Mouse (Mus musculus) forebrain, embryonic 14.5 days (tissue): ENCODE measurements at regions not wholly inside any gene's neighbourhood (a gene's known extent, or its start where the extent isn't known, plus 50 kb on each side); places are given as distances from the start of the nearest gene placed in this dataset.

ENCODE experiments used
- ATAC-seq: fragments of 200-750 bp; cut with Nextera tagmentation; 2 replicates; pipeline ENCODE4 v1.8.0; 2017; ENCODE audit warnings: mild to moderate bottlenecking, moderate library complexity
- DNase-seq: peaks from one replicate; pipeline ENCODE4 v3.0.0-alpha.2; 2015; ENCODE audit warnings: low spot score
- H3K27ac ChIP-seq: fragments of 300-500 bp; sonication (generic); 2 replicates; pipeline ENCODE4 v1.5.1; 2014; ENCODE audit warnings: low read depth, mild to moderate bottlenecking, control low read depth, low read length, moderate library complexity
- H3K27me3 ChIP-seq: fragments of 300-500 bp; sonication (generic); replicated peaks from 2 replicates; pipeline ENCODE4 v1.6.1; 2014; ENCODE audit warnings: low read length, control low read depth, mixed read lengths; ENCODE audit not compliant: control insufficient read depth, insufficient read depth
- H3K36me3 ChIP-seq: fragments of 300-500 bp; sonication (generic); 2 replicates; pipeline ENCODE4 v1.6.1; 2014; ENCODE audit warnings: low read length, control low read depth; ENCODE audit not compliant: control insufficient read depth, insufficient read depth
- H3K4me1 ChIP-seq: fragments of 300-500 bp; sonication (generic); 2 replicates; pipeline ENCODE4 v1.6.1; 2014; ENCODE audit warnings: antibody characterized with exemption, low read length, control low read depth; ENCODE audit not compliant: control insufficient read depth, insufficient read depth
- H3K4me2 ChIP-seq: fragments of 300-500 bp; sonication (generic); 2 replicates; pipeline ENCODE4 v1.6.1; 2014; ENCODE audit warnings: mild to moderate bottlenecking, control low read depth, low read length
- H3K4me3 ChIP-seq: fragments of 300-500 bp; sonication (generic); 2 replicates; pipeline ENCODE4 v1.5.1; 2014; ENCODE audit warnings: low read depth, low read length, control low read depth
- H3K9ac ChIP-seq: fragments of 300-500 bp; sonication (generic); 2 replicates; pipeline ENCODE4 v1.6.1; 2014; ENCODE audit warnings: mild to moderate bottlenecking, low read length, control low read depth, moderate library complexity
- H3K9me3 ChIP-seq: fragments of 300-500 bp; sonication (generic); replicated peaks from 2 replicates; pipeline ENCODE4 v1.6.1; 2016; ENCODE audit warnings: low read length, control low read depth, mixed read lengths; ENCODE audit not compliant: control insufficient read depth
- WGBS: fragments of 180-500 bp; shearing (Covaris S2); extraction: QIAGEN DNeasy Blood & Tissue Kit; methylation state at CpG from one replicate; pipeline ENCODE4 v1.1.7; 2014; 5-methylcytosine and 5-hydroxymethylcytosine counted together

DNA sequence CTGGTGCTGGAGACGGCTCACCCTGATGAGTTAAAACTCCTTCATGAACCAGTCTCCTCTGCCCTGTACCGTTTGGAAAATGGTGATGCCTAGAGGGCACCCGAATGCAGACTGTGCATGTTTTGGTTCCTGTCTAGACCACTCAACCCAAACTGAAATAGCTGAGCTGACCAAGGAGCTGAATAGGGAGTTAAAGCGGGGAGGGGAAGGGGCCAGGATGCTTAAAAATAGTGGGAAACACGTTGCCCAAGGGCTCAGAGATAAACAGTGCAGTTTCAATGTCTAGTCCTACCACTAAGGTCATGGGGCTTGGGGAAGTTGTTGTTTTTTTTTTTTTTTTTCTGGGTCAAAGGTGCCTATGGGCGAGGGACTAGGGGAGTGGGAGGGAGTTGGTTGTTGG lies 348.8 kb upstream of the Sall1 start:
- Histone ChIP-seq H3K9me3 (no peaks in the 10 kb centered on the region), H3K36me3 (no peaks in the 10 kb centered on the region), H3K4me2 (no peak overlapping the region), H3K27ac (no peak overlapping the region), H3K4me3 (no peak overlapping the region), H3K27me3 (no peaks in the 10 kb centered on the region), H3K4me1 (peaks cover 10% of the 10 kb centered on the region; the same call in 1 of the 2 replicates), H3K9ac (no peak overlapping the region)
- WGBS = 80% methylated on average over 6 of the region's 6 CpGs
- no peak for ATAC-seq
- DNase-seq = no peak

GRCm38 (mm10) chr8:89388761-89389160 lies 344.8 kb upstream of the Sall1 start:
- H3K27ac ChIP-seq = no peak overlapping the region
- H3K9me3 ChIP-seq = no peaks in the 10 kb centered on the region
- no peaks in the 10 kb centered on the region for H3K36me3 ChIP-seq
- no peak overlapping the region for H3K4me2 ChIP-seq
- WGBS = 25% methylated on average over 6 of the region's 6 CpGs
- H3K9ac ChIP-seq = no peak overlapping the region
- no peak for DNase-seq
- no peaks in the 10 kb centered on the region for H3K27me3 ChIP-seq
- no peak overlapping the region for H3K4me3 ChIP-seq
- no peak for ATAC-seq
- H3K4me1 ChIP-seq = peaks cover 17% of the 10 kb centered on the region; the same call in 1 of the 2 replicates

DNA sequence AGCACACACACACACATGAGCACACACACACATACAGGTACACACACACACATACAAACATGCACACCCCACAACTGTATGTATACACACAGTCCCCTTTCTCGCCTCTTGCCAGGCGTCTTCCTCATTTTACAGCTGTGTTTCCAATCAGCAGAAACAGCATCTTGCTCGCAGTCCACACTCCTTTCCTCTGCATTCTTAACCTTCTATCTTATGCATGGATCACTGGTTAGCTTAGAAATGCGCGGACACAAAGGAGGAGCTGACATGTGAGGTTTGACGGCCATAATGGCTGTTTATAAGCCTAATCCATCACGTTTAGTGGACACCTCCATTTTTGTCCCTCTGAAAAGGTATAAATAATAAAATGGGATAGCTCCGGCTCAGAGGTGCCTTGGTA lies 343.3 kb upstream of the Sall1 start:
- 10% methylated on average over 8 of the region's 8 CpGs for WGBS
- Histone ChIP-seq H3K4me1 (peaks cover 21% of the 10 kb centered on the region; the same call in 1 of the 2 replicates), H3K9me3 (no peaks in the 10 kb centered on the region), H3K4me2 (0 out of 2 replicates have a peak overlapping the region, but pooled peaks have one; percentile 7), H3K27ac (no peak overlapping the region), H3K9ac (no peak overlapping the region), H3K4me3 (no peak overlapping the region), H3K36me3 (no peaks in the 10 kb centered on the region), H3K27me3 (no peaks in the 10 kb centered on the region)
- DNase-seq (peak; percentile 32), ATAC-seq (peak; percentile 34; the same call in 1 of the 2 replicates)

GRCm38 (mm10) chr8:89385028-89385427 lies 341.1 kb upstream of the Sall1 start:
- peaks cover 21% of the 10 kb centered on the region; the same call in 1 of the 2 replicates for H3K4me1 ChIP-seq
- 84% methylated on average over 5 of the region's 5 CpGs for WGBS
- no peaks in the 10 kb centered on the region for H3K27me3 ChIP-seq
- no peak overlapping the region for H3K9ac ChIP-seq
- no peaks in the 10 kb centered on the region for H3K36me3 ChIP-seq
- no peaks in the 10 kb centered on the region for H3K9me3 ChIP-seq
- H3K4me2 ChIP-seq = no peak overlapping the region
- ATAC-seq (no peak), DNase-seq (no peak)
- H3K4me3 ChIP-seq = no peak overlapping the region
- H3K27ac ChIP-seq = no peak overlapping the region

GRCm38 (mm10) chr8:89383781-89384180 lies 339.8 kb upstream of the Sall1 start:
- DNase-seq (no peak), ATAC-seq (no peak)

DNA sequence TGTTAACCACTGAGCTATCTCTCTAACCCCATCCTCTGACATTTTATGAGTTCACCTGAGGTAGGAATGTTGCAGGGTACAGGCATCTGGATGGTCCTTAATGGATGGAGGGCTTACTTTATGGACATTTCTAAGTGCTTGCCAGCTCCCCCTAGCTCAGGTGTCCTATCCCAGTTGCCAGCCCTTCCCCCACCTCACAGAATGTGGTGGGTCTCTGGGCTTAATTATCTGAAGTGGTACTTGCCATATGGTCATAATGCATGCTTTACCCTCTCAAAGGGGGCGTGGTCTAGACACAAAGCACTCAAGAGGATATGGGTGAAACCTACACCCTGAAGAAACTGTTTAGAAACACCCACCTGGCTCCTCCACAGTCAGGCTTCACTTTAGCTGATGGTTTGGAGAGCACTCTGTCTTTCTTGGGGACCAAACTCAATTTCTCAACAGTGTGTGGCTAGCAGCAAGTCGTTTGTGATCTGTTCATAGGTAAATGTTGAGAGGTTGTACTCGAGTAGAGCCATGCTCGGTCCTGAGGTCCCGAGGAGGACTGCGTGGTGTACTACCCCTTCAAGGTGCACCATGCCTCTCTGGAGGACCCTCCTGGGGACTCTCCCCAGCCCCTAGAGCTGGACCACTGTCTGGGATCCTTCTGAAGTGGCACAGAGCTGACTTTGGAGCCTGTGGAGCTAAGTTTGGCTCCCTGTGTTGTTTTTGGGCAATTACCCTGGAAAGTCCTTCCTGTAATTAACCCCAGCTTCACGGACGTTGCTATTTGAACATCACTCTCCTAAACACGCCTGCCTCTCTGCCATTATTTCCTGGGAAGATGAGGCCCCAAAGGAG lies 338.8 kb upstream of the Sall1 start:
- Histone ChIP-seq H3K4me1 (peaks cover 12% of the 10 kb centered on the region; the same call in 1 of the 2 replicates), H3K9ac (no peak overlapping the region), H3K27ac (no peak overlapping the region), H3K4me2 (no peak overlapping the region), H3K36me3 (no peaks in the 10 kb centered on the region), H3K27me3 (no peaks in the 10 kb centered on the region), H3K4me3 (no peak overlapping the region), H3K9me3 (no peaks in the 10 kb centered on the region)
- ATAC-seq (no peak), DNase-seq (no peak)
- WGBS = 53% methylated on average over 9 of the region's 9 CpGs

More at GRCm38 (mm10) chr8:89383781-89384180, 339.8 kb upstream of the Sall1 start:
- Histone ChIP-seq H3K4me3 (no peak overlapping the region), H3K9ac (no peak overlapping the region), H3K27ac (no peak overlapping the region), H3K9me3 (no peaks in the 10 kb centered on the region), H3K4me2 (no peak overlapping the region), H3K27me3 (no peaks in the 10 kb centered on the region), H3K36me3 (no peaks in the 10 kb centered on the region), H3K4me1 (peaks cover 18% of the 10 kb centered on the region; the same call in 1 of the 2 replicates)
- 66% methylated on average over 5 of the region's 5 CpGs for WGBS

- no peaks in the 10 kb centered on the region for H3K9me3 ChIP-seq
- no peak overlapping the region for H3K27ac ChIP-seq
- no peak for DNase-seq
- H3K36me3 ChIP-seq = no peaks in the 10 kb centered on the region
- H3K9ac ChIP-seq = no peak overlapping the region
- peaks cover 5% of the 10 kb centered on the region; the same call in 1 of the 2 replicates for H3K4me1 ChIP-seq
- H3K27me3 ChIP-seq = no peaks in the 10 kb centered on the region
- no peak overlapping the region for H3K4me3 ChIP-seq
- WGBS = 70% methylated on average over 9 of the region's 9 CpGs
- ATAC-seq = no peak
- no peak overlapping the region for H3K4me2 ChIP-seq
Measured at GRCm38 (mm10) chr8:89380436-89380835, 336.5 kb upstream of the Sall1 start.

DNA sequence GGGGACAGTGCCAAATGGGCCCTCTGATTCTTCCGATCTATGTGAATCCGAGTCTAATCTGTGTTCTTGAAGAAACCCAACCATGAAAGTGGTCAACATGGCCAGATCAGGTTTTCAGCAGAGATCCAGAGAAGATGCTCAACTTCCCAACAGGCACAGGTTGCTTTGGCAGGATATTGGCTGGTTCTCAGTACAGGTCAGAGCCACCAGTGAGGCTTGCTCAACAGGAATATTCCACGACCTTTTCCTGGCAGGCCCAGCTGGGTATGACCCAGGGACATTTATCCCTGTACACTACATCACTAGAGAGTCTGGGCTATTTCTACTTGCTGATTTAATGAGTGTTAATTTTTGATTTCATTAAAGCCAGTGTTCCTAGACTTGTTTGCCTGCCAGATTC lies 328.8 kb upstream of the Sall1 start:
- Histone ChIP-seq H3K4me2 (no peak overlapping the region), H3K36me3 (no peaks in the 10 kb centered on the region), H3K9ac (no peak overlapping the region), H3K4me1 (no peaks in the 10 kb centered on the region), H3K4me3 (no peak overlapping the region), H3K27me3 (no peaks in the 10 kb centered on the region), H3K27ac (no peak overlapping the region), H3K9me3 (no peaks in the 10 kb centered on the region)
- WGBS = 87% methylated on average over 3 of the region's 3 CpGs
- no peak for DNase-seq
- no peak for ATAC-seq

DNA sequence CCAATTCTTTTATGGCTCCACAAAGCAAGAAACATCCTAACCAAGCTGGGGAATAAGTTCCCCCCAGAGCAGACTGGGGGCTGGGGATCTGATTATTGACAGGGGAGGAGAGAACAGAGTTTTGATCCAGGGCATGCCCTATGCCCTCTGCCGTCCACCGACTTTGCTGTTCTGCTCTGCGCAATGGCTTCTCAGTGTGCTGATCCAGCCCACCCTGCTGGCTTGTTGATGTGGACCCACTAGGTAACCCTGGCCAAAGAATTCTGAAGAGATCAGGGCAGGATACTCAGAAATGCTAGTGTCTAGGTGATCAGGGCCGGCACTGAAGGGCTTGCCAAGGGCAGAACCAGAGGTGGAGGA lies 327.8 kb upstream of the Sall1 start:
- WGBS = 64% methylated on average over 4 of the region's 4 CpGs
- Histone ChIP-seq H3K27me3 (no peaks in the 10 kb centered on the region), H3K36me3 (no peaks in the 10 kb centered on the region), H3K27ac (no peak overlapping the region), H3K9me3 (no peaks in the 10 kb centered on the region), H3K9ac (no peak overlapping the region), H3K4me1 (no peaks in the 10 kb centered on the region), H3K4me2 (no peak overlapping the region), H3K4me3 (no peak overlapping the region)
- ATAC-seq = no peak
- DNase-seq = no peak
